In the genomic region with DNA sequence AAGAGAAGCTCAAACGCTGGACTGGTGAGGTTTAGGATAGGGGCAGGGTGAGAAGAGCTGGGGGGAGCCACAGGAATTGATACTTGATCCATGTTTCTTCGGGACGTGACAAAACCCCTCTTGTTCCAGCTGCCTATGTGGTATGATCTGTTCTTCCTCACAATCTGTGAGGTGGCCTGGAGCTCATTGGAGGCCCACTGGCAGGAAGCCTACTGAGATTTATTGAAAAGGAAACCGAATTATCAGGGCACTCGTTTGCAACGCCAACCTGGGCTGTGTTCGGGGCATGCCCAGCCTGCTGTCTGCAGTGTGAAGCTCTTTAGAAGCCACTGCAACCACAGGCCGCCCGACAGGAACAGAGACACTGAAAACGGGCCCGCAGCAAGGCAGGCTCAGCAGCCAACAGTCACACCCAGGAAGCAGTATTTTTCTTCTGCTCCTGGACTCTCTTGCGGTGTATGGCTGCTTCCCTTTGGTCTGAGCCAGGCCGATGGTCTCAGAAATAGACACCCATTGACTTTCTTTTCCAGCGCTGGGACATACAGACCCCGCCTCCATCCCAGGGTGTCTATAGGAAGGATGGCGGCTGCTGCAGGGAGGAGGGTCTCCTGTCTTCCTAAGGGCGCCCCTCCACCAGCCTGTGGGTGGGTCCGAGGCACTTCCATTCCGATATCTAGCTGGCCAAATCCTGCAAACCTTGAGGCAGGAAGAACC, we compare ENCODE assay signal across 8 mouse cellular contexts. TPM values are rescaled to one million over a fixed set of nuclear protein-coding genes. Genes with fewer than 3 reads are reported as not detected.
DNase-seq lines count a peak whose midpoint lies in the region; ATAC-seq lines count a peak whose summit lies in the region.

No protein-coding gene starts in this region.

- peaks cover 14% of the 10 kb centered on the region for H3K36me3 ChIP-seq in embryonic facial prominence, embryonic 15.5 days

- DNase-seq in gastrocnemius, postnatal 10 days, result peak; percentile 32
- no peak for DNase-seq in gastrocnemius, postnatal 25 days
- DNase-seq in CD8-positive naive resting alpha-beta T cell, adult 2 months (ENCODE audit: low read depth in 2 of 2, low spot score in 2 of 2), result peak; percentile 47 to 57
- peak; percentile 87 for DNase-seq in induced T-regulatory cell, adult 2 months (ENCODE audit: low read depth)
- peak; percentile 54 for DNase-seq in lung, postnatal 36 days
- peak; percentile 74 to 75 for DNase-seq in spleen, postnatal 36 days (ENCODE audit: low spot score in 2 of 2)
- DNase-seq in frontal cortex, postnatal 10 days (ENCODE audit: low spot score in 2 of 2), result no peak

- H3K27me3 ChIP-seq in embryonic facial prominence, embryonic 15.5 days, result no peaks in the 10 kb centered on the region

- peaks cover 31% of the 10 kb centered on the region for H3K4me1 ChIP-seq in embryonic facial prominence, embryonic 15.5 days

- H3K27ac ChIP-seq in embryonic facial prominence, embryonic 15.5 days (replicated peaks), result peak overlapping the region; percentile 98

- H3K9me3 ChIP-seq in embryonic facial prominence, embryonic 15.5 days (replicated peaks), result no peaks in the 10 kb centered on the region

- peak overlapping the region; percentile 79 for H3K9ac ChIP-seq in embryonic facial prominence, embryonic 15.5 days

- peak overlapping the region; percentile 91 for H3K4me2 ChIP-seq in embryonic facial prominence, embryonic 15.5 days (replicated peaks)

- 2% methylated on average over 19 of the region's 19 CpGs for WGBS in embryonic facial prominence, embryonic 15.5 days

- H3K4me3 ChIP-seq in embryonic facial prominence, embryonic 15.5 days (replicated peaks), result peak overlapping the region; percentile 74

- peak; percentile 79 for ATAC-seq in embryonic facial prominence, embryonic 15.5 days (ENCODE audit: insufficient number of reproducible peaks, low FRiP score, low TSS enrichment, low read depth)

RNA-seq across cellular contexts. Expression of gene Birc5, which starts 0.6 kb away (rescaled TPM):
- total RNA-seq in gastrocnemius, postnatal 10 days (2021), result 10 to 100 TPM; 11.4 to 13.2 TPM
- under 1 TPM in 1 of 2 experiments, not detected in 1; 0.86 TPM for total RNA-seq in gastrocnemius, postnatal 25 days (2021)
- polyA plus RNA-seq in embryonic facial prominence, embryonic 15.5 days (2015; fragmentation: Nextera tagmentation; extraction: Ambion mirVana), result 225 and 239 TPM in 2 replicates

RNA-seq across cellular contexts. Expression of gene Tmem235, which starts 12.1 kb away (rescaled TPM):
- not detected for total RNA-seq in gastrocnemius, postnatal 10 days (2021)
- total RNA-seq in gastrocnemius, postnatal 25 days (2021), result not detected
- not detected in 2 replicates for polyA plus RNA-seq in embryonic facial prominence, embryonic 15.5 days (2015; fragmentation: Nextera tagmentation; extraction: Ambion mirVana)

RNA-seq across cellular contexts. Expression of gene Tk1, which starts 22.5 kb away (rescaled TPM):
- 10 to 100 TPM; 14.3 to 20.5 TPM for total RNA-seq in gastrocnemius, postnatal 10 days (2021)
- total RNA-seq in gastrocnemius, postnatal 25 days (2021), result 1 to 10 TPM; 2.8 to 4.3 TPM
- polyA plus RNA-seq in embryonic facial prominence, embryonic 15.5 days (2015; fragmentation: Nextera tagmentation; extraction: Ambion mirVana), result 115 and 124 TPM in 2 replicates

RNA-seq across cellular contexts. Expression of gene Afmid, which starts 22.7 kb away (rescaled TPM):
- 1 to 10 TPM; 5.1 to 5.3 TPM for total RNA-seq in gastrocnemius, postnatal 10 days (2021)
- 1 to 10 TPM; 1.9 to 3.1 TPM for total RNA-seq in gastrocnemius, postnatal 25 days (2021)
- polyA plus RNA-seq in embryonic facial prominence, embryonic 15.5 days (2015; fragmentation: Nextera tagmentation; extraction: Ambion mirVana), result 5.3 and 5.8 TPM in 2 replicates

RNA-seq across cellular contexts. Expression of gene Tha1, which starts 24.9 kb away (rescaled TPM):
- 1 to 10 TPM; 4.7 to 5.6 TPM for total RNA-seq in gastrocnemius, postnatal 10 days (2021)
- 1 to 10 TPM; 4.7 to 6.1 TPM for total RNA-seq in gastrocnemius, postnatal 25 days (2021)
- polyA plus RNA-seq in embryonic facial prominence, embryonic 15.5 days (2015; fragmentation: Nextera tagmentation; extraction: Ambion mirVana), result 4.7 and 4.9 TPM in 2 replicates

Comparison
In these comparisons a context has a peak if more than half of its experiments do, and no peak if none do; other contexts are left out.
1. DNase-seq: peak in gastrocnemius, postnatal 10 days (single experiment), CD8-positive naive resting alpha-beta T cell, adult 2 months (2 of 2), induced T-regulatory cell, adult 2 months (single experiment), lung, postnatal 36 days (single experiment) and spleen, postnatal 36 days (2 of 2); none in gastrocnemius, postnatal 25 days (single experiment) and frontal cortex, postnatal 10 days (0 of 2).
2. RNA of gene Birc5, which starts 0.6 kb away (total RNA-seq): 11.4 to 13.2 TPM in gastrocnemius, postnatal 10 days; 0.86 TPM in gastrocnemius, postnatal 25 days; every median in the first group is over 4 times any median in the second.